Mouse (Mus musculus): ENCODE measurements around the gene Manba. TPM values are rescaled to one million over a fixed set of nuclear protein-coding genes. Genes with fewer than 3 reads are reported as not detected.

Manba gene
- polyA plus RNA-seq, 1 experiment = 1.7 TPM

- H3K4me3 ChIP-seq (replicated peaks) = no peak overlapping the region
- no peak for TF ChIP-seq FLI1 (IDR thresholded peaks at IDR 0.05; ENCODE audit: low read length)
- no peak for TF ChIP-seq GATA1 (IDR thresholded peaks at IDR 0.05; ENCODE audit: borderline replicate concordance, low read length)
- peaks cover 5% of the 10 kb centered on the region; the same call in 1 of the 2 replicates for H3K9me3 ChIP-seq
- peaks cover 68% of the 10 kb centered on the region for H3K36me3 ChIP-seq (replicated peaks; ENCODE audit: low read length)
- 0 out of 2 replicates have a peak, but pooled peaks cover 4% of the 10 kb centered on the region for H3K4me1 ChIP-seq
- no peaks in the 10 kb centered on the region for H3K27me3 ChIP-seq (replicated peaks)
Measured at GRCm38 (mm10) chr3:135555192-135555591, 69.8 kb downstream of the Manba start.

GRCm38 (mm10) chr3:135556052-135556587, 70.7 kb downstream of the Manba start:
- TF ChIP-seq FLI1 (IDR thresholded peaks at IDR 0.05; ENCODE audit: low read length) = no peak
- no peak for TF ChIP-seq GATA1 (IDR thresholded peaks at IDR 0.05; ENCODE audit: borderline replicate concordance, low read length)
- Histone ChIP-seq H3K36me3 (replicated peaks; ENCODE audit: low read length) (peaks cover 68% of the 10 kb centered on the region), H3K4me3 (replicated peaks) (no peak overlapping the region), H3K4me1 (0 out of 2 replicates have a peak, but pooled peaks cover 4% of the 10 kb centered on the region), H3K27me3 (replicated peaks) (no peaks in the 10 kb centered on the region), H3K9me3 (peaks cover 5% of the 10 kb centered on the region; the same call in 1 of the 2 replicates)

- no peak overlapping the region for H3K4me3 ChIP-seq (replicated peaks)
- peaks cover 7% of the 10 kb centered on the region for H3K4me1 ChIP-seq
- TF ChIP-seq GATA1 (IDR thresholded peaks at IDR 0.05; ENCODE audit: borderline replicate concordance, low read length) (no peak), FLI1 (IDR thresholded peaks at IDR 0.05; ENCODE audit: low read length) (no peak)
- H3K36me3 ChIP-seq (replicated peaks; ENCODE audit: low read length) = peaks cover 61% of the 10 kb centered on the region
- H3K27me3 ChIP-seq (replicated peaks) = no peaks in the 10 kb centered on the region
- peaks cover 5% of the 10 kb centered on the region; the same call in 1 of the 2 replicates for H3K9me3 ChIP-seq
Measured at GRCm38 (mm10) chr3:135556851-135557662, 71.6 kb downstream of the Manba start.

- H3K4me1 ChIP-seq = peaks cover 19% of the 10 kb centered on the region
- H3K27me3 ChIP-seq (replicated peaks) = no peaks in the 10 kb centered on the region
- H3K4me3 ChIP-seq (replicated peaks) = no peak overlapping the region
- H3K9me3 ChIP-seq = no peaks in the 10 kb centered on the region
- TF ChIP-seq FLI1 (IDR thresholded peaks at IDR 0.05; ENCODE audit: low read length) (no peak), GATA1 (IDR thresholded peaks at IDR 0.05; ENCODE audit: borderline replicate concordance, low read length) (no peak)
- H3K36me3 ChIP-seq (replicated peaks; ENCODE audit: low read length) = peaks cover 53% of the 10 kb centered on the region
Measured at GRCm38 (mm10) chr3:135562036-135562435, 76.6 kb downstream of the Manba start.

GRCm38 (mm10) chr3:135563163-135563689, 77.8 kb downstream of the Manba start:
- no peak overlapping the region for H3K4me3 ChIP-seq (replicated peaks)
- no peak for TF ChIP-seq GATA1 (IDR thresholded peaks at IDR 0.05; ENCODE audit: borderline replicate concordance, low read length)
- TF ChIP-seq FLI1 (IDR thresholded peaks at IDR 0.05; ENCODE audit: low read length) = no peak
- H3K4me1 ChIP-seq = peaks cover 30% of the 10 kb centered on the region
- no peaks in the 10 kb centered on the region for H3K27me3 ChIP-seq (replicated peaks)
- H3K36me3 ChIP-seq (replicated peaks; ENCODE audit: low read length) = peaks cover 55% of the 10 kb centered on the region
- H3K9me3 ChIP-seq = no peaks in the 10 kb centered on the region

- no peak overlapping the region for H3K4me3 ChIP-seq (replicated peaks)
- peaks cover 39% of the 10 kb centered on the region for H3K4me1 ChIP-seq
- TF ChIP-seq FLI1 (IDR thresholded peaks at IDR 0.05; ENCODE audit: low read length) (no peak), GATA1 (IDR thresholded peaks at IDR 0.05; ENCODE audit: borderline replicate concordance, low read length) (no peak)
- H3K27me3 ChIP-seq (replicated peaks) = no peaks in the 10 kb centered on the region
- no peaks in the 10 kb centered on the region for H3K9me3 ChIP-seq
- H3K36me3 ChIP-seq (replicated peaks; ENCODE audit: low read length) = peaks cover 59% of the 10 kb centered on the region
Measured at GRCm38 (mm10) chr3:135564706-135565105, 79.3 kb downstream of the Manba start.

- H3K9me3 ChIP-seq = no peaks in the 10 kb centered on the region
- peaks cover 65% of the 10 kb centered on the region for H3K36me3 ChIP-seq (replicated peaks; ENCODE audit: low read length)
- peaks cover 39% of the 10 kb centered on the region for H3K4me1 ChIP-seq
- TF ChIP-seq FLI1 (IDR thresholded peaks at IDR 0.05; ENCODE audit: low read length) (no peak), GATA1 (IDR thresholded peaks at IDR 0.05; ENCODE audit: borderline replicate concordance, low read length) (no peak)
- H3K4me3 ChIP-seq (replicated peaks) = no peak overlapping the region
- H3K27me3 ChIP-seq (replicated peaks) = no peaks in the 10 kb centered on the region
Measured at GRCm38 (mm10) chr3:135565306-135565705, 79.9 kb downstream of the Manba start.

- Histone ChIP-seq H3K4me1 (peaks cover 34% of the 10 kb centered on the region), H3K9me3 (no peaks in the 10 kb centered on the region), H3K4me3 (replicated peaks) (no peak overlapping the region), H3K36me3 (replicated peaks; ENCODE audit: low read length) (peaks cover 73% of the 10 kb centered on the region), H3K27me3 (replicated peaks) (no peaks in the 10 kb centered on the region)
- TF ChIP-seq GATA1 (IDR thresholded peaks at IDR 0.05; ENCODE audit: borderline replicate concordance, low read length) (no peak), FLI1 (IDR thresholded peaks at IDR 0.05; ENCODE audit: low read length) (no peak)
Measured at GRCm38 (mm10) chr3:135567888-135568287, 82.5 kb downstream of the Manba start.

GRCm38 (mm10) chr3:135568633-135569032, 83.2 kb downstream of the Manba start:
- no peak overlapping the region for H3K4me3 ChIP-seq (replicated peaks)
- TF ChIP-seq GATA1 (IDR thresholded peaks at IDR 0.05; ENCODE audit: borderline replicate concordance, low read length) (no peak), FLI1 (IDR thresholded peaks at IDR 0.05; ENCODE audit: low read length) (no peak)
- H3K4me1 ChIP-seq = peaks cover 41% of the 10 kb centered on the region
- no peaks in the 10 kb centered on the region for H3K27me3 ChIP-seq (replicated peaks)
- no peaks in the 10 kb centered on the region for H3K9me3 ChIP-seq
- H3K36me3 ChIP-seq (replicated peaks; ENCODE audit: low read length) = peaks cover 68% of the 10 kb centered on the region

- peaks cover 53% of the 10 kb centered on the region for H3K36me3 ChIP-seq (replicated peaks; ENCODE audit: low read length)
- H3K4me1 ChIP-seq = peaks cover 30% of the 10 kb centered on the region
Measured at GRCm38 (mm10) chr3:135571540-135571939, 86.1 kb downstream of the Manba start.

More at GRCm38 (mm10) chr3:135571540-135571939, 86.1 kb downstream of the Manba start:
- Histone ChIP-seq H3K9me3 (no peaks in the 10 kb centered on the region), H3K27me3 (replicated peaks) (no peaks in the 10 kb centered on the region), H3K4me3 (replicated peaks) (no peak overlapping the region)
- TF ChIP-seq FLI1 (IDR thresholded peaks at IDR 0.05; ENCODE audit: low read length) (no peak), GATA1 (IDR thresholded peaks at IDR 0.05; ENCODE audit: borderline replicate concordance, low read length) (no peak)

Measured in megakaryocyte, embryonic 14.5 days (primary cell).